Mouse (Mus musculus) brain, embryonic 14.5 days (tissue): ENCODE measurements at regions not wholly inside any gene's neighbourhood (a gene's known extent, or its start where the extent isn't known, plus 50 kb on each side); places are given as distances from the start of the nearest gene placed in this dataset.

Experiments used
- CTCF ChIP-seq: fragments of 200-500 bp; IDR thresholded peaks from 2 replicates; pipeline ENCODE4 v1.5.1; 2012; ENCODE audit warnings: inconsistent platforms, mild to moderate bottlenecking, moderate library complexity, borderline replicate concordance; ENCODE audit not compliant: insufficient read depth, insufficient read length; ENCODE audit errors: extremely low read depth
- POLR2A ChIP-seq: fragments of 200-500 bp; IDR thresholded peaks from 2 replicates; pipeline ENCODE4 v1.6.1; 2012; ENCODE audit warnings: mild to moderate bottlenecking, inconsistent platforms, borderline replicate concordance; ENCODE audit not compliant: poor library complexity, insufficient read depth, insufficient read length, severe bottlenecking; ENCODE audit errors: extremely low read depth

DNA sequence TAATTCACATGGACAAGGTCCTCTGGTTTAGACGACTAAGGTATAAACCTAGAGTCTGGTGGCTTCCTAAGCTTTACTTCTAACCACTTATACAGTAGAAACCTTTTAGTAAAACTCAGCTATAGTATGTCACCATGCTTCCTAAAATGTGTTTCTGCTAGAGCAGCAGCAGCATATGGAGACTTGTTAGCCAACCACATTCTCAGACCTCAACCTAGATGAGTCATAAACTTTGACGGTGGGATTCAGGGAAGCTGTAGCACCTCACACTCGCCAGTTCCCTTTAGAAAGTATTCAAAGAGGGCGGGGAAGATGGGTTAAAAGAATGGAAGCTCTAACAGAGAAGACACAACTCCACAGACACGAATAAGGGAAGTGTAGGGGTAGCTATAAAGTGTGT, 298.8 kb upstream of the 4933412E24Rik start:
- TF ChIP-seq POLR2A (no peak), CTCF (no peak)
